Mouse (Mus musculus) bone marrow macrophage, adult 2 months (primary cell): Measurements from ENCODE around the gene Tcam1.

Experiments
- CTCF ChIP-seq: IDR thresholded peaks from 2 replicates; pipeline ENCODE4 v1.5.1; 2012; ENCODE audit warnings: low read depth, mild to moderate bottlenecking, low read length, moderate library complexity
- POLR2A ChIP-seq: IDR thresholded peaks from 2 replicates; pipeline ENCODE4 v1.6.1; 2012; ENCODE audit warnings: mild to moderate bottlenecking, low read depth, low read length, borderline replicate concordance

DNA sequence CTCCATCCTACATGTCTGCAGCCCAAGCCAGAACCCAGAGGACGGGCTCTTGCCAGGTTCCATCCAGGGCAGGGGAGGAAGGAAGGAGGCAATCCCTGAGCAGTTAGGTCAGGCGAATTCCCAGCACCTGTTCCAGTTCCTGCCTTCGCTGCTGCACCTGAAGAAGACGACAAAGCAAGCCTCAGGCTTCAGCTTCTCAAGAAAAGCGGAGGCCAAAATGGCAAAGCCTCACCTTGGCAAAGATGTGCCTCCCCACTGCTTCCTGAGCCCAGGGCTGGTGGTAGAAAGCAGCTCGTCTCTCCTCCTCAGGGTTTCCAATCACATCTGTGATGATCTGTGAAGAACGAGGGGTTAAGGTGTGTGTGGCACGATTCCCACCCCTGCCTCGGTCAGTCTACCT lies 12.5 kb upstream of the Tcam1 start:
- TF ChIP-seq POLR2A (no peak), CTCF (no peak)
